Mouse (Mus musculus) c-Kit-positive CD71-positive TER-119-negative erythroid progenitor cells, embryonic 14.5 days (primary cell): ENCODE measurements around the gene Nupl1.

Source experiments
- DNase-seq: peaks from one replicate; pipeline ENCODE4 v3.0.0-alpha.2; 2013; ENCODE audit warnings: low read depth

Nupl1 gene

DNA sequence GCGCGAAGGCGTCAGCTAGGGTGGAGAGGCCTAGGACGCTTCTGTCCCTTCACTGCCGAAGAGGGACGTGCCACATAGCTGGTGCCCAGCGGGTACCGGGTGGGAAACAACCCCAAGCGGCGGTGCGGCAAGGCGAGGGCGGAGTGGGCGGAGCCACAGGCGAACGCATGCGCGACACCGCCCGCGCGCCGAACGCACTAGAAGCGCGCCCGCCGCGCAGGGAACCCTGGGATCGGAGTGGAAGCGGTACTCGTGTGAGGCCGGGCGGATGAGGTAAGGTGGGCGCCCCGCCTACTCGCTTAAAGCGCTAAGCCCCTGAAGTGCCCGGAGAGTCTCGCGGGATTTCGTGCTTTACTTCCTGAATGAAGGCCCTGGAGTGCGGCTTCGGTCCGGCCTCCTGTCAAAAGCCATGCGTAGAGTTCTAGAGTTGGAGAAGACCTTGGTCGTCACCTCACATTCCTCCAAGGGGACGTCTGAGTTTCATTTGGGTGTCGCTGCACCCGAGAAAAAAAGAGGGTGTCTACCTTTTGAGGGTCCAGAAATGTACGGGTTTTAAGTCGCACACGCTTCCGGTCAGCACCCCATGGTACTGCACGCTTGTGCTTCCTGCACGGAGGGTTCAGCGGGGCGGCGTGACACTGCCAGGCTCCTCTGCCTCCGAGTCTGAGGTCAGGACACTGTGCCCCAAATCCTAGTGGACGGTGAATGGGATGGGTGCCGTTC is at the start of gene Nupl1, which contains the start of gene Gm49336:
Gene Nupl1, minus strand, starts transcription at position 151 of the 723 bp plus-strand sequence.
Gene Gm49336, minus strand, starts transcription at position 227 of the 723 bp plus-strand sequence.
- peak; percentile 98 for DNase-seq

DNA sequence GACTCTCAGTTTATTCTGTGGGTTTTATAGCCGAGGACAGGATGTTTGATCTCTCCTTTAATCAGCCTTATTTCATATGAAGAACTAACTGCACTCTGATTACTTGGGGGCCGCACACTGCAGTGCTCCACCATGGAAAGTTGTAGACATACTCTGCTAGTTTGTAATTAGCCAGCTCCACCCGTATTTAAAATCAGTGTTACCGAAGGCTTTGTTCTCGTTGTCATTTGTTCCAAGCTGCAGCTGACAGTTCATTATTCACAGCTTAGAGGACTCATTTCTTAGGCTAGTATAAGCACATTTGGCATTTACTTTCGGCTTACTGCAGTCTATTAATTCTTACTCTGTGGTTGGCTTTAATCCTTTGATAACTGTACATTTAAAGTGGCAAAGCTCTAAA is 49.8 kb upstream of the Nupl1 start:
- no peak for DNase-seq

DNA sequence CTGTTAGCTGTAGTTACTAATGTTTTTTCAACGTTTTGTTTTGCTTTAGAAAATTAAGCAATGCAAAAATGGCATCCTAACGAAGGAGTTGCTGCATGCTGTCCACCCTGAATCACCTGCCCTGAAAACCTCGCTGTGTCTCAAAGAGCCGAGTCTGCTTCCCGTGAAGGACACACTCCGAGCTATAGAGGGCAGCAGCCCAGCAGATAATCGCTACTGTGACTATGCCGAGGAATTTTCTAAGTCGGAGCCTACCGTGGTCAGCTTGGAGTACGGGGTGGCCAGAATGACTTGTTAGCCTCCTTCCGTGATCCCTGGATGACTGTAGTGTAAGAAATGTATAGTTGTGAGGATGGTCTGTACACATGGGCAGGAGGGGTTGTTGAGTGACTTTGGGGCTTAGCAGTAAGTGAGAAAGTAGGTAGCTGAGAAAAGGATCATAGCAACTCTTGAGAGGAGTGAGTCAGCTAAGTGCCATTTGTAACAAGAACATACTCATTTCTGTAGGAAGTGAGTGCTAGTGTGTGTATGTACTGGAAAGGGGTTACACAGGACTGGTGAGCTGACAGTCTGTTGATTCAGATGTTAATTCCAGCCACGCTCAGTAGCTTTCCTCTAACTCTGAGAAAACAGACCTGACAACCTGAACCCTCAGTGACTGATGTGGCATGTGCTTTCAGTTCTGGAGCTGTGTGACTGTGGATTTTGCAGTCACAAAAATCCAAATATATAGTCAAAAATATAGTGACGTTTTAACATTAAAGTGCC is 49.2 kb upstream of the Nupl1 start:
- no peak for DNase-seq

- no peak for DNase-seq
These were observed 44.3 kb upstream of the Nupl1 start for GRCm38 (mm10) chr14:60295531-60295930.

- DNase-seq, result no peak
These were observed 39.1 kb upstream of the Nupl1 start for GRCm38 (mm10) chr14:60290363-60290762.

DNA sequence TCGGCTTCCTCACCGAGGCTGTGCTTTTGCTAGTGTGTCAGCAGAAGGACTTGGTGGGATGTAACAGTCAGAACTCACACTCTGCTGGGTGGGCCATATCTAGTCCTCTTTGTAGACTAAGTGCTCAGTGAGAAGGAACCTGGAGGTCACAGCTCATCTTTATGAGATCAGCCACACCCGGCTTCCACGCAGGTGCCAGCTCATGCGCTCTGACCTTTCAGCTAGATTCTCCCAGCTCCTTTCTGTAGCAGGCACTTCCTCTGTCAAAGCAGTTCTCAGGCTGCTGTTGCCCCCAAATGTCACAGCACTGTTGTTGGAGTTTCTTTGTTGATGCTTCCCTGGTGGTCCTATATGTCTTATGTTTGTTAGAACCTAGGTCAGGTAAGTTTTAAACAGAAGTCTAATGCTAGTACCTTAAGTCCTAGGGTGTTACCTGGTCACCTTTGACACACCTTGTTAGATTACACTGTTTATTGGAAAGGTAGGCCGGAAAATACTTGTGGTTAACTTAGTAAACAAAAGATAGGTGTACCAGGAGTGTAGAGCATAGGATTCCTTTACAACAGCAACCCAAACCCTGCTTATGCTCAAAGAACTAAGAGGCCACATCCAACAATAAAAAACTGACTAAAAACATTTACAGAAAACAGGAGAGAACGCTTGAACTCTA is 35.1 kb upstream of the Nupl1 start:
- no peak for DNase-seq

GRCm38 (mm10) chr14:60275301-60276276 is 24.4 kb upstream of the Nupl1 start:
- DNase-seq, result no peak

DNA sequence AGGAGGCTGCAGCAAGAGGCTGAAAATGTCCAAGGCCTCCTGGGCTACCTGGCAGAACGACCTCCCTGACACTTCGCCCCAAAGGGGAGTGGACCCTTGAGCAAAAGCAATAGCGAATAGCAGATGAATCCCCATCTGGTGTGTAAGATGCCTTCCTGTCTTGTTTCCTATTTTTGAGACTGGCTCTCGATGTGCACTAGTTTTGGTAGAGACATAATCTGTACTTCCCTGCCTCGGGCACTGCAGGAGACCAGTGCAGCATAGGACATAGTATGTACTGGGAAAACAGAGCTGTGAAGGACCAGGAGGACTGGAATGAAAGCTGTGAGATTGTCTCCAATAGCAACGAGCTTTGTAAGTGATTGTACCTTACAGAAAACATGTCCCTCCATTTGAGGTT is 22.1 kb upstream of the Nupl1 start:
- DNase-seq, result no peak

DNA sequence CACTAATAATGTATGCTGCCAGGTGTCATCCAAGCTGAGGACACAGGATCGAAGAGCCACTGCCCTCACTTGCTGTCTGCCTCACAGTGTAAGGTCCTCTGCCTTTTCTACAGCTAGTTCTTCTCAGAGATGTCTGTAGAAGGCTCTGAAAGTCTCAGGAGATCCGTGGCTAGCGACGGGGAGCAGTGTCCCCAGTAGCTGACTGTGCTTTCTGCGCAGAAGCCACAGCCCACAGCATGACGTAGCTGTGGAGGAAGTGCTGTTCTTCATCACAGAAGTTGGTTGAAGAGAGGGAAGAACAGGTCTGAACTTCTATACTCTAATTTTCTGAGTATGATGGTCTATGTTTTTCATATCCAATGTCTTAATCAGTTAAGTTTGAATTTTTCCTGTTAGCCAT is 18.1 kb upstream of the Nupl1 start:
- DNase-seq, result no peak

GRCm38 (mm10) chr14:60264990-60265876 is 14.0 kb upstream of the Nupl1 start, which contains the start of gene Mtmr6:
Mtmr6 (plus strand) TSS chr14:60265228.
- peak; percentile 98 for DNase-seq

DNA sequence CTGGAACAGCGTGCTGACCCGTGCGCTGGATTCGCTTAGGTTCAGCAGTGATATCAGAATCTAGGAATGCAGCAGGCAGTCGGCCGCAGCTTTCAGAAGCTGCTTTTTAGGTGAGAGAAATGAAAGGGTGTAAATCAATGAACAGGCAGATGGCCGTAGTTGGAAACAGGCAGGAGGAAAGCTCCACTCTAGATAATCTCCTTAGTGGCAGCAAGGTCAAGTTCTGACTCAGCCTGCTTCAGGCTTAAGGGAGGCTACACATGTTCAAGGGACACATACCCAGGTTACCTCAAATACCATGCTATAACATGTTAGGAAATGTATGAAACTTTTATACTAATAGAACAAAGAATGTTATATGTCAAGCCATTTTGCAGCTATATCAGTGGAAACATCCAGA is 11.1 kb upstream of the Nupl1 start:
- no peak for DNase-seq

DNA sequence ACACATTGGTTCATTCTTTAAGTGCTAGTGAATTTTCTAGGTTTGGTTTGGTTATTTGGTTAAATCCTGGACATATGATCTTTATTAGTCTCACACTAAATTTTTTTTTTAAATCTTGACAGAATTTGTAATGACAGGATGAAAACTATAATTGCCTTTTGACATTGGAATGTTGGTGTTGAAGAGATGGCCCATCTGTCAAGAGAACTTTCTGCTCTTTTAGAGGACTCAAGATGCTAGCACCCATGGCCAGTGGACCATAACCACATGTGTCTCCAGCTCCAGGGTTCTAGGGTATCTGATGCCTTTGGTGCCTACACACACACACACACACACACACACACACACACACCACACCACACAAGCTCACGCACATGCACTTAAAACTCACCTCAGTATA is 6.6 kb upstream of the Nupl1 start:
- DNase-seq, result no peak

- DNase-seq, result no peak
These were observed 5.9 kb upstream of the Nupl1 start for GRCm38 (mm10) chr14:60257101-60257500.

- no peak for DNase-seq
These were observed 5.1 kb upstream of the Nupl1 start for GRCm38 (mm10) chr14:60256356-60256755.

DNA sequence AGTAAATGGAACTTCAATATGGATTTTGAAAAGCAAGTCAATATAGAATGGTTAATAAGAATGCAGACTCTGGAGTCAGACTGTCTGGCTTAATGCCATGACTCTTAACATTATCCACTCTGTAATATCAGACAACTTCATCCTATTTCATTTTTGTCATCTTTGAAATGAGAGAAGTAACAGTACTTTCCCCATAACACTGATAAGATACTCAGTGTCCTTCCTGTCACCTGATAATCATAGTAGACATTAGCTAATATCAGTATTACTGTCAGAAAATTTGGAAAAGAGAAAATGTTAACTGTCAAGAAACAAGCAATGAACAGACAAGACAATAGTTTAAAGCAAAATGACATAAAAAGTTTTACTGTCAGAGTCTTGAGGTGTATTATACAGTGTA is 3.5 kb upstream of the Nupl1 start:
- DNase-seq, result no peak

GRCm38 (mm10) chr14:60253466-60253865 is 2.2 kb upstream of the Nupl1 start:
- DNase-seq, result no peak

GRCm38 (mm10) chr14:60252004-60253000 is 1.1 kb upstream of the Nupl1 start:
- DNase-seq, result no peak

DNA sequence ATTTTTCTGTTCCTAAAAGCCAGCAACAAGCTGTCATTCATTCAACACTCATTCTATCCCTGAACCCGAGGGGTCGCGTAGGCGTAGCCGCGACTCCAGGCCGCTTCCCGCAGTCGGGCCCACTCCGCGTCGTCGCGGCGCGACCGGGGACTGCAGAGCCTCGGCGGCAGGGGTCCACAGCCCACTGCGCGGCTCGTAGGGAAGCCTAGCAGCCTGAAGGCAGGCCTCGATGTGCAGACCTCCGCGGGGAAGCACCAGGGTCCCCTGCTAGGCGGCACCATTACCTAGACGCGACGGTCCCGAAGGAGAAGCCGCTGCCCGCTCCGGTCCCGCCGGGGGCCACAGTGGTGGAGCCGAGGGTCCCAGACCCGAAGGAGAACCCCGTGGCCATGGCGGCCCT is 352 bp downstream of the Nupl1 start:
- DNase-seq, result no peak

- no peak for DNase-seq
These were observed 865 bp downstream of the Nupl1 start for GRCm38 (mm10) chr14:60250366-60250765.
